Mouse (Mus musculus): ENCODE measurements around the gene Rab4b.
A peak's percentile ranks its signal among the peaks of the same experiment; 100 is the strongest.

Gene Rab4b

GRCm38 (mm10) chr7:27159882-27160281 lies 18.8 kb downstream of the Rab4b start:
- DNase-seq (ENCODE audit: low spot score in 2 of 2): peak; percentile 72 to 74

- DNase-seq (ENCODE audit: low spot score in 2 of 2): no peak
Measured at GRCm38 (mm10) chr7:27159256-27159655, 19.4 kb downstream of the Rab4b start.

GRCm38 (mm10) chr7:27158171-27158570 lies 20.5 kb downstream of the Rab4b start:
- no peak for DNase-seq (ENCODE audit: low spot score in 2 of 2)

GRCm38 (mm10) chr7:27156005-27156404 lies 22.7 kb downstream of the Rab4b start:
- no peak for DNase-seq (ENCODE audit: low spot score in 2 of 2)

GRCm38 (mm10) chr7:27153205-27153764 lies 25.4 kb downstream of the Rab4b start, which contains the start of gene Cyp2t4:
TSS of gene Cyp2t4 (plus strand) at chr7:27153714.
- DNase-seq (ENCODE audit: low spot score in 2 of 2): no peak

GRCm38 (mm10) chr7:27136410-27136996 lies 42.2 kb downstream of the Rab4b start:
- no peak for DNase-seq (ENCODE audit: low spot score in 2 of 2)

- no peak for DNase-seq (ENCODE audit: low spot score in 2 of 2)
Measured at GRCm38 (mm10) chr7:27133757-27134156, 44.9 kb downstream of the Rab4b start.

GRCm38 (mm10) chr7:27133156-27133555 lies 45.5 kb downstream of the Rab4b start:
- DNase-seq (ENCODE audit: low spot score in 2 of 2): no peak

- DNase-seq (ENCODE audit: low spot score in 2 of 2): peak in 1 of 2 experiments; percentile 23
Measured at GRCm38 (mm10) chr7:27132588-27132987, 46.1 kb downstream of the Rab4b start.

GRCm38 (mm10) chr7:27131387-27131786 lies 47.3 kb downstream of the Rab4b start:
- DNase-seq (ENCODE audit: low spot score in 2 of 2): no peak

GRCm38 (mm10) chr7:27130521-27131370 lies 48.0 kb downstream of the Rab4b start:
- no peak for DNase-seq (ENCODE audit: low spot score in 2 of 2)

- DNase-seq (ENCODE audit: low spot score in 2 of 2): no peak
Measured at GRCm38 (mm10) chr7:27129811-27130210, 48.9 kb downstream of the Rab4b start.

- no peak for DNase-seq (ENCODE audit: low spot score in 2 of 2)
Measured at GRCm38 (mm10) chr7:27128946-27129345, 49.8 kb downstream of the Rab4b start.

- DNase-seq (ENCODE audit: low spot score in 2 of 2): peak; percentile 45 to 55
Measured at GRCm38 (mm10) chr7:27128162-27128561, 50.5 kb downstream of the Rab4b start.

- DNase-seq (ENCODE audit: low spot score in 2 of 2): no peak
Measured at GRCm38 (mm10) chr7:27124969-27125368, 53.7 kb downstream of the Rab4b start.

GRCm38 (mm10) chr7:27124305-27124832 lies 54.3 kb downstream of the Rab4b start:
- DNase-seq (ENCODE audit: low spot score in 2 of 2): no peak

GRCm38 (mm10) chr7:27119676-27120075 lies 59.0 kb downstream of the Rab4b start, which contains the start of gene Cyp2f2:
TSS of gene Cyp2f2 (plus strand) at chr7:27119909.
- no peak for DNase-seq (ENCODE audit: low spot score in 2 of 2)

All from urinary bladder, adult 18-20 months (tissue).